Mouse (Mus musculus): Measurements from ENCODE around the gene Acot6. TPM values are rescaled to one million over a fixed set of nuclear protein-coding genes. Genes with fewer than 3 reads are reported as not detected.
A peak's percentile ranks its signal among the peaks of the same experiment; 100 is the strongest.

Acot6 gene
- total and polyA plus RNA-seq, 3 experiments = 3.9 to 6.0 (median 4.6) TPM

- DNase-seq = no peak
Measured at GRCm38 (mm10) chr12:84101493-84101845, 1.0 kb downstream of the Acot6 start.

GRCm38 (mm10) chr12:84107012-84107411 is 6.6 kb downstream of the Acot6 start:
- DNase-seq = no peak

- DNase-seq = no peak
Measured at GRCm38 (mm10) chr12:84107692-84108091, 7.2 kb downstream of the Acot6 start.

- DNase-seq = no peak
Measured at GRCm38 (mm10) chr12:84109924-84110323, 9.5 kb downstream of the Acot6 start.

- no peak for DNase-seq
Measured at GRCm38 (mm10) chr12:84110814-84111213, 10.4 kb downstream of the Acot6 start.

- no peak for DNase-seq
Measured at GRCm38 (mm10) chr12:84113676-84114075, 13.2 kb downstream of the Acot6 start.

- DNase-seq = peak; percentile 94
Measured at GRCm38 (mm10) chr12:84114153-84114994, 13.9 kb downstream of the Acot6 start, which contains the start of gene Dnal1. Gene Dnal1, plus strand, starts transcription at chr12:84114366.

- no peak for DNase-seq
Measured at GRCm38 (mm10) chr12:84119584-84119983, 19.1 kb downstream of the Acot6 start.

GRCm38 (mm10) chr12:84125892-84126291 is 25.4 kb downstream of the Acot6 start:
- no peak for DNase-seq

GRCm38 (mm10) chr12:84126899-84127298 is 26.4 kb downstream of the Acot6 start:
- DNase-seq = no peak

GRCm38 (mm10) chr12:84128576-84128975 is 28.1 kb downstream of the Acot6 start:
- peak; percentile 55 for DNase-seq

GRCm38 (mm10) chr12:84129931-84130330 is 29.5 kb downstream of the Acot6 start:
- DNase-seq = no peak

GRCm38 (mm10) chr12:84132265-84132664 is 31.8 kb downstream of the Acot6 start:
- DNase-seq = no peak

GRCm38 (mm10) chr12:84137131-84137530 is 36.7 kb downstream of the Acot6 start:
- DNase-seq = no peak

- DNase-seq = no peak
Measured at GRCm38 (mm10) chr12:84140135-84140534, 39.7 kb downstream of the Acot6 start.

GRCm38 (mm10) chr12:84141271-84141670 is 40.8 kb downstream of the Acot6 start:
- DNase-seq = no peak

GRCm38 (mm10) chr12:84142281-84143050 is 42.0 kb downstream of the Acot6 start:
- DNase-seq = peak; percentile 57

- DNase-seq = peak; percentile 71
Measured at GRCm38 (mm10) chr12:84147954-84148621, 47.6 kb downstream of the Acot6 start, which contains the start of gene Pnma1. Gene Pnma1, minus strand, starts transcription at chr12:84148489.

- DNase-seq = no peak
Measured at GRCm38 (mm10) chr12:84148622-84149012, 48.2 kb downstream of the Acot6 start.

GRCm38 (mm10) chr12:84149971-84150370 is 49.5 kb downstream of the Acot6 start:
- no peak for DNase-seq

- DNase-seq = peak; percentile 30
Measured at GRCm38 (mm10) chr12:84150976-84151375, 50.5 kb downstream of the Acot6 start.

- DNase-seq = no peak
Measured at GRCm38 (mm10) chr12:84151911-84152310, 51.5 kb downstream of the Acot6 start.
